1 mouse cellular context compared by ENCODE assay signal in the genomic region with DNA sequence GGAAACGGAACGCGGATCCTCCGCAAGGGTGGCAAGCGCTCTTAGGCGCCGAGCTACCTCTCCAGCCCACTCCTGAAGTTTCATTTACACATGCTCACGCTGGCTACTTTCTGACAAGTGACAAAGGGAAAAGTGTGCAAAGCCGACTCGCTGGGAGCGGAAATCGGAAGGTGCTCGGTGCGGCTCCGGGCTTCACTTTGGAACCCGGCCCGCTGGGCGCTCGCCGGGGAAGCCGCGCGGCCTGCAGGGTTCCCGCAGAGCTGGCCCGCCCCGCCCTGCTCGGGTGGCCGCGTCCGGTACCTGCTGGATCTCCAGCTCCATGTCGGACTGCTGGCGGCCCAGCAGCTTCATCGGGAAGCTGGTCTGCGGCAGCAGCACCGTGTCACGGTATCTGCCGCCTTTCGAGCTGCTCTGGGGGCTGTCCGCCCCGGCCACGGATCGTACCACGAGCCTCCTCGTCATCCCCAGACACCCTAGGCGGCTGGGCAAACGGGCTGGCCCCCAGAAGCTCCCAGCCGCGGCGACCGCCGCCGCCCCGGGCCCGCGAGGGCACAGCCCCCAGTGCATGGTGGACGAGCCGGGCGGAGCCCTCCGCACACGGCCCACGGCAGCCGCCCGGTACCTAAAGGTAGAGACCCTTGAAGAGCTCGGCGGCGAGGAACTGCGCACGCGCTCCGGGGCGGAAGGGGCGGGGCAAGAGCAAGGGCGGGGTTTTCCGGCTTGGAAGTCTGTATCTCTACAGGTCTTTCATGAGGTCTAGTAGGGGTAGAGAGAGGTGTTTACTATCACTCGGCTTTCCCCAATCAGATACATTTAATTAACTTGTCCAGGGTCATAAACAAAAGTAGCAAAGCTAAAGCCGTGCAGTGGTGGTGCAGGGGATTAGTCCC.
TF ChIP-seq lines count a peak whose summit lies in the region.

A gene (minus strand): TSS at position 676 of the 890 bp plus-strand sequence.

TF ChIP-seq in MEL, 35 proteins besides CTCF, POLR2A, EP300 and RAD21 (continued from another document):
- no peak; the same call in 1 of the 2 replicates for TF ChIP-seq POLR2AphosphoS5 (IDR thresholded peaks at IDR 0.05; ENCODE audit: borderline replicate concordance, low read depth, low read length)
TF ChIP-seq in MEL: peak in this region for 15.
